Mouse (Mus musculus) kidney, adult 2 months (tissue): ENCODE measurements around the gene Sp4.

Experiments used
- CTCF ChIP-seq: fragments of 200-500 bp; conservative IDR thresholded peaks from 2 replicates; pipeline ENCODE4 v1.5.1; 2011; ENCODE audit warnings: low read depth, mild to moderate bottlenecking, control low read depth, low read length, moderate library complexity, mixed read lengths; ENCODE audit not compliant: insufficient read depth, insufficient read length
- POLR2A ChIP-seq: fragments of 200-500 bp; IDR thresholded peaks from one replicate; pipeline ENCODE4 v1.6.1; 2011; ENCODE audit warnings: low read depth, low read length, control low read depth

DNA sequence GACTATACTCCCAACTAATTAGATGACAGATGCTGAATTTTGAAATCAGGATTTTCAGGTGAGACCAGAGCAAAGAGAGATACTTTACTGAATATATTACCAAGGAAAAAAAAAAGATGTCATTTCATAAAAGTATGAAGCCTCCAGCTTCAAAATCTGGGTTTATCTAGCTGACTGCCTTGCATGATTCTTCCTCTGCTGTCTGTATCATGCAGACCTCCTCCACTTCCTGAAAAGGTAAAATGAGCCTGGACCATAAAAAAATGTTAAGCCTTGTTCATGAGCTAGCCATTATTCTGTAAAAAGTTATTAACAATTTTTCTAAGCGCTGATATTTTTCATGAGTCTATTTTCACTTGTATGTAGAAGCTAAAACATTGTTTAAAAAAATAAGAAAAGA, 5.4 kb downstream of the Sp4 start:
- TF ChIP-seq CTCF (no peak), POLR2A (no peak)
